Mouse (Mus musculus) kidney, adult 2 months (tissue): ENCODE measurements at regions not wholly inside any gene's neighbourhood (a gene's known extent, or its start where the extent isn't known, plus 50 kb on each side); places are given as distances from the start of the nearest gene placed in this dataset.

Experiments used
- DNase-seq: peaks from one replicate; pipeline ENCODE4 v3.0.0; 2021
- H3K27ac ChIP-seq: fragments of 200-500 bp; 2 replicates; pipeline ENCODE4 v1.5.1; 2012; ENCODE audit warnings: low read depth, low read length, control low read depth, inconsistent platforms; ENCODE audit not compliant: insufficient read depth
- H3K27me3 ChIP-seq: fragments of 200-500 bp; replicated peaks from 2 replicates; pipeline ENCODE4 v1.6.1; 2012; ENCODE audit warnings: mild to moderate bottlenecking, moderate library complexity, low read length, inconsistent platforms; ENCODE audit not compliant: control insufficient read depth, insufficient read depth
- H3K36me3 ChIP-seq: fragments of 200-500 bp; 2 replicates; pipeline ENCODE4 v1.6.1; 2012; ENCODE audit warnings: mild to moderate bottlenecking, moderate library complexity, low read length, inconsistent platforms; ENCODE audit not compliant: control insufficient read depth, insufficient read depth
- H3K4me1 ChIP-seq: fragments of 200-500 bp; 2 replicates; pipeline ENCODE4 v1.6.1; 2011; ENCODE audit warnings: low read length; ENCODE audit not compliant: control insufficient read depth, insufficient read depth
- H3K4me3 ChIP-seq: fragments of 200-500 bp; 2 replicates; pipeline ENCODE4 v1.5.1; 2011; ENCODE audit warnings: mild to moderate bottlenecking, low read depth, low read length, control low read depth; ENCODE audit not compliant: insufficient read depth
- CTCF ChIP-seq: fragments of 200-500 bp; conservative IDR thresholded peaks from 2 replicates; pipeline ENCODE4 v1.5.1; 2011; ENCODE audit warnings: low read depth, mild to moderate bottlenecking, control low read depth, low read length, moderate library complexity, mixed read lengths; ENCODE audit not compliant: insufficient read depth, insufficient read length
- POLR2A ChIP-seq: fragments of 200-500 bp; IDR thresholded peaks from one replicate; pipeline ENCODE4 v1.6.1; 2011; ENCODE audit warnings: low read depth, low read length, control low read depth
- WGBS: fragments of 180-500 bp; shearing (Covaris S2); methylation state at CpG from one replicate; pipeline ENCODE4 v1.1.7; 2018; 5-methylcytosine and 5-hydroxymethylcytosine counted together

- no peak for TF ChIP-seq CTCF
- TF ChIP-seq POLR2A: no peak
- no peak overlapping the region for H3K4me3 ChIP-seq
- 94% methylated on average over 5 of the region's 5 CpGs for WGBS
- DNase-seq: no peak
- H3K36me3 ChIP-seq: no peaks in the 10 kb centered on the region
- no peaks in the 10 kb centered on the region for H3K4me1 ChIP-seq
- 0 out of 2 replicates have a peak, but pooled peaks cover 1% of the 10 kb centered on the region for H3K27me3 ChIP-seq
- no peak overlapping the region for H3K27ac ChIP-seq
Measured at GRCm38 (mm10) chr2:75176267-75176666, 350.7 kb downstream of the Mtx2 start.

GRCm38 (mm10) chr2:75183293-75183692, 357.7 kb downstream of the Mtx2 start:
- Histone ChIP-seq H3K4me3 (no peak overlapping the region), H3K27ac (no peak overlapping the region), H3K27me3 (no peaks in the 10 kb centered on the region), H3K36me3 (no peaks in the 10 kb centered on the region), H3K4me1 (no peaks in the 10 kb centered on the region)
- no peak for DNase-seq
- 61% methylated on average over 4 of the region's 4 CpGs for WGBS
- no peak for TF ChIP-seq CTCF
- no peak for TF ChIP-seq POLR2A

GRCm38 (mm10) chr2:75202587-75203220, 377.1 kb downstream of the Mtx2 start:
- no peaks in the 10 kb centered on the region for H3K4me1 ChIP-seq
- no peaks in the 10 kb centered on the region for H3K36me3 ChIP-seq
- TF ChIP-seq POLR2A (no peak), CTCF (no peak)
- 33% methylated on average over 7 of the region's 7 CpGs for WGBS
- H3K27me3 ChIP-seq: no peaks in the 10 kb centered on the region
- H3K4me3 ChIP-seq: no peak overlapping the region
- H3K27ac ChIP-seq: no peak overlapping the region
- DNase-seq: peak; percentile 68

GRCm38 (mm10) chr2:75208821-75209758, 383.5 kb downstream of the Mtx2 start:
- Histone ChIP-seq H3K27me3 (no peaks in the 10 kb centered on the region), H3K36me3 (no peaks in the 10 kb centered on the region), H3K27ac (peak overlapping the region; percentile 11; the same call in 1 of the 2 replicates), H3K4me1 (0 out of 2 replicates have a peak, but pooled peaks cover 3% of the 10 kb centered on the region), H3K4me3 (no peak overlapping the region)
- peak; percentile 63 for DNase-seq
- WGBS: 32% methylated on average over 27 of the region's 27 CpGs
- TF ChIP-seq POLR2A (no peak), CTCF (no peak)

- TF ChIP-seq POLR2A: no peak
- TF ChIP-seq CTCF: no peak
- DNase-seq: no peak
- Histone ChIP-seq H3K4me1 (0 out of 2 replicates have a peak, but pooled peaks cover 3% of the 10 kb centered on the region), H3K4me3 (no peak overlapping the region), H3K27me3 (no peaks in the 10 kb centered on the region), H3K27ac (no peak overlapping the region), H3K36me3 (no peaks in the 10 kb centered on the region)
- 55% methylated on average over 17 of the region's 17 CpGs for WGBS
Measured at GRCm38 (mm10) chr2:75209790-75210583, 384.4 kb downstream of the Mtx2 start.

GRCm38 (mm10) chr2:75216931-75217330, 391.3 kb downstream of the Mtx2 start:
- no peaks in the 10 kb centered on the region for H3K36me3 ChIP-seq
- WGBS: 70% methylated on average over 5 of the region's 5 CpGs
- H3K27ac ChIP-seq: no peak overlapping the region
- H3K4me1 ChIP-seq: no peaks in the 10 kb centered on the region
- no peak for DNase-seq
- H3K4me3 ChIP-seq: no peak overlapping the region
- no peaks in the 10 kb centered on the region for H3K27me3 ChIP-seq
- no peak for TF ChIP-seq POLR2A
- no peak for TF ChIP-seq CTCF
